Mouse (Mus musculus) mouse trophoblast stem cell (cell line): Measurements from ENCODE around the gene Slc12a3.

ENCODE experiments used
- in situ Hi-C, 2 experiments: fragments of 300-500 bp; cut with MseI, MboI; formaldehyde crosslinking; loops; 2 replicates in 1 of 2; 3 replicates in 1 of 2; pipeline ENCODE4 v1.15.1; 2025

Slc12a3 gene

DNA sequence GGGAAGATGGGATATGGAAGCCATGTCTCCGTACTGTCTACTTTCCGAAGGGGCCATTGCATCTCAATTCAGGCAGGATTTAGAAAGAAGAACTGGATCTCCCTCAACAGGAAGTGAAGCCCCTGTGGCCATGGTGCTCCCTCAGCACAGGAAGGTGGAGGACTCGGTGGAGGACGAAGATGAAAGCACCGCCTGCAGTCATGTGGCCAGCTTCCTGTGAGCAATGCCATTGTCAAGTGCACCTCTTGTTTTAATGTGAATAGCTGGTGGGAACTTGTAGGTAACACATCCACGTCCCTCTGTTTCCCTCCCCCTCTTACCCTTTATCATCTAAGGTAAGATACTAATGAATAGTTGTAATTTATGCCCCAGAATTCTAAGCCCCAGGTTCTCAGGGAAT, 69.6 kb downstream of the Slc12a3 start:
- in situ Hi-C loops, result no loop called here

DNA sequence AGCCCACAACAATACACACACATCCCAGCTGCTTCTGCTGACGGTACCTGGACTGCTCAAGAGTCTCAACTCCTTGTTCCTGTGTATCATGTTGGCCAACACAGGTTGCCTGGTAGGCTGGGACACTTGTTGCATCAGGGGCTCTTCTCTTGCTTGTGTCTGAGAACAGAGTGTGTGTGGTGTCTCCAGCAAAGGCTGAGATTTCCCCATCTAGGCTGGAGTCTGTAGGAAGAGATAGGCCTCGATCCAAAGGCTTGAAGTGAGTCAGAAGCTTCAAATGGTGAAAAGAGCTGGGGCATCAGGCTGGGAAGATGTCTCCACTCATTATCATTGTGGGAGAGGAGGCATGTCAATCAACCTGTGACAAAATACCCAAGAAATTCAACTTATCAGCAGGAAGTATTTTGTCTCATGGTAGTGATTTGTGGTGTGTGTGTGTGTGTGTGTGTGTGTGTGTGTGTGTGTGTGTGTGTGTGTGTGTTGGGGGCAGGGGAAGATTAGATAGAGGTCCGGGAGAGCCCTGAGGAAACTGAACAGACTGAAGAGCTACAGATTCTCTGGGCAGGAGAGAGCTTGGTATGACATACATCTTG, 70.5 kb downstream of the Slc12a3 start:
- in situ Hi-C loops, result no loop called here

- in situ Hi-C loops, result loop anchor here in 1 of 2 experiments (5.0 kb wide), 1 partner anchor 73 kb away; the partner anchor contains the start of gene Slc12a3
Observed at GRCm38 (mm10) chr8:94399957-94400356, 71.0 kb downstream of the Slc12a3 start.

GRCm38 (mm10) chr8:94408443-94409080, 79.6 kb downstream of the Slc12a3 start:
- in situ Hi-C loops, result no loop called here

GRCm38 (mm10) chr8:94409523-94409922, 80.5 kb downstream of the Slc12a3 start:
- in situ Hi-C loops, result no loop called here

DNA sequence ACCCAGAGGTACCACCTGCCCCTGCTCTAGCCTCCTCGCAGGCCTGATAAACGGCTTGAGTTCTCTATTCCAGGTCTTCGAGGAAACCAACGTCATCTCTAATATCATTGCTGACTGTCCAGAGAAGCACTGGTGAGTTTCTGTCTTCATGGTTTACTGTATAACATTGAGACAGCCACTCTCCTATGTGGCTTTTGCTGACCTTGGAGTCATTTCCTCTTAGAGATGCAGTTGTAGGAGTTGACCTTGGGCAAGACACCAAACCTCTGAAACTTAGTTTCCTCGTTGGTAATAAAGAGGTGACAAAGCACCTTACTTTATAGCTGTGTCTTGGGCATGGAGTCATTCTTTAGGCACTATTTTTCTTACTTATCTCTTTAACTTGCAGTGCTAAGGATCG, 83.5 kb downstream of the Slc12a3 start:
- in situ Hi-C loops, result no loop called here

DNA sequence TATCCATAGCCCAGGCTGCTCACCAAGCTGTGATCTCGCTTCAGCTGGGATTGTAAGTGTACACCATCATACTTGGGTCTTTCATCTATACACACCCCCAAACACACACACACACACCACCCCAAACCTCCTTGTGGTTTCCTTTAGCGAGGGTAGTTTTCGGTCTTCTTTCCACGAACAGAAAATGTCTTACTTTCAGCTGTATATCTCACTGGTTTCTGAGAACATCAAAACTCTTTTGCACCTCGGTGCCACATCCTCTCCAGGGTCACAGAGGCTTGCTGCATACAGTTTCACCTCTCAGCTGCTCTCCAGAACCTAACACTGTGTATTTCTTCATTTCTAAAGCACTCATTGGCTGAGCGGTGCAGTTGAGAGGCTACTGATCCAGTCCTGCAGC, 84.5 kb downstream of the Slc12a3 start:
- in situ Hi-C loops, result no loop called here

DNA sequence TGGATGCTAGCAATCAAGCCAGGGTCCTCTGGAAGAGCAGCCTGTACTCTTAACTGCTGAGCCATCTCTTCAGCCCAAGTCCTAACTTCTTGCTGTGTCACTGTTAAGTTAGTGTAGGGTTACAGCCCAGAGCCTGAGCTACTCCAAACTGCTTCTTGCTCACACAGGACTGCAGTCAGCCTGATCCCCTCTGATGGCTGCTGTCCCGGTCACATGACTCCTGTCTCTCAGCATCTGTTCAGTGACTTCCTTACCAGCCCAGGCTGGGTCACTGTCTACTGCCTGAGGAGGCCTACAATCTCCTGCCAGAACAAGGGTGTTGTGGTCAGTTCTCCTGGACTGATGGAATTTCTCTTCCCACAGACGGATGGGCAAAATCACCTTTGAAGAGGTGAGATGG, 86.2 kb downstream of the Slc12a3 start:
- in situ Hi-C loops, result no loop called here
